ENCODE assay signal across 16 mouse cellular contexts in genomic region chr6:31528339-31528738, GRCm38 (mm10). TPM values are rescaled to one million over a fixed set of nuclear protein-coding genes. Genes with fewer than 3 reads are reported as not detected.
DNase-seq lines count a peak whose midpoint lies in the region; ATAC-seq and TF ChIP-seq lines count a peak whose summit lies in the region.
"Had no signal": no experiment of that assay in that cellular context is flagged by ENCODE, and none has a peak within 500 bp of the region (broad histone marks: within the 10 kb centered on the region; RNA-seq: fewer than 3 reads in every experiment).

No protein-coding gene starts in this region.

- ATAC-seq in liver, embryonic 12.5 days: no peak
- ATAC-seq: forebrain, embryonic 13.5 days; forebrain, embryonic 15.5 days; forebrain, postnatal 0 days had no signal

- H3K4me1 ChIP-seq in heart, adult 2 months (ENCODE audit: control insufficient read depth, insufficient read depth, low read length): peaks cover 11% of the 10 kb centered on the region
- peaks cover 25% of the 10 kb centered on the region for H3K4me1 ChIP-seq in liver, embryonic 12.5 days
- H3K4me1 ChIP-seq in brown adipose tissue, adult 24 weeks (ENCODE audit: control insufficient read depth, insufficient read depth, insufficient read length, low read length): peaks cover 18% of the 10 kb centered on the region
- H3K4me1 ChIP-seq: embryonic facial prominence, embryonic 10.5 days; embryonic facial prominence, embryonic 12.5 days had no signal

- H3K9ac ChIP-seq in heart, adult 2 months (ENCODE audit: low read depth, low read length): no peak overlapping the region
- no peak overlapping the region for H3K9ac ChIP-seq in liver, embryonic 12.5 days
- H3K9ac ChIP-seq: embryonic facial prominence, embryonic 12.5 days; forebrain, embryonic 13.5 days; forebrain, embryonic 15.5 days; forebrain, postnatal 0 days had no signal

- WGBS in heart, adult 2 months: 69% methylated on average over 5 of the region's 5 CpGs
- WGBS in liver, embryonic 12.5 days (ENCODE audit: insufficient replicate concordance): 78% methylated on average over 5 of the region's 5 CpGs

- H3K36me3 ChIP-seq in heart, adult 2 months (ENCODE audit: control insufficient read depth, insufficient read depth, low read length): peaks cover 13% of the 10 kb centered on the region; the same call in 1 of the 2 replicates
- peaks cover 63% of the 10 kb centered on the region for H3K36me3 ChIP-seq in liver, embryonic 12.5 days
- H3K36me3 ChIP-seq: embryonic facial prominence, embryonic 12.5 days had no signal

- no peak for TF ChIP-seq CTCF in gastrocnemius, adult 2 months (IDR thresholded peaks at IDR 0.05)
- TF ChIP-seq CTCF in heart, adult 2 months (IDR thresholded peaks at IDR 0.05): 0 out of 2 replicates have a peak, but pooled peaks have one; percentile 14

- peak overlapping the region; percentile 28; the same call in 1 of the 2 replicates for H3K27ac ChIP-seq in gastrocnemius, adult 2 months
- H3K27ac ChIP-seq in heart, adult 2 months: peak overlapping the region; percentile 28
- peak overlapping the region; percentile 33; the same call in 1 of the 2 replicates for H3K27ac ChIP-seq in liver, embryonic 12.5 days
- peak overlapping the region; percentile 29; the same call in 1 of the 2 replicates for H3K27ac ChIP-seq in brown adipose tissue, adult 24 weeks (replicated peaks; ENCODE audit: low read depth, low read length)
- H3K27ac ChIP-seq: embryonic facial prominence, embryonic 10.5 days; embryonic facial prominence, embryonic 12.5 days; forebrain, embryonic 13.5 days; forebrain, embryonic 15.5 days had no signal

- TF ChIP-seq EP300 in heart, adult 2 months (IDR thresholded peaks at IDR 0.05; ENCODE audit: insufficient read depth, low read depth, low read length): no peak

- no peak for TF ChIP-seq POLR2A in heart, adult 2 months (IDR thresholded peaks at IDR 0.05; ENCODE audit: insufficient read depth, low read depth, low read length)

- H3K79me2 ChIP-seq in heart, adult 2 months (replicated peaks; ENCODE audit: control insufficient read depth, insufficient read depth, low read length): no peaks in the 10 kb centered on the region

- no peaks in the 10 kb centered on the region for H3K27me3 ChIP-seq in heart, adult 2 months (ENCODE audit: control insufficient read depth, insufficient read depth, low read length)
- H3K27me3 ChIP-seq in liver, embryonic 12.5 days (replicated peaks): no peaks in the 10 kb centered on the region
- H3K27me3 ChIP-seq: embryonic facial prominence, embryonic 12.5 days; forebrain, embryonic 13.5 days; forebrain, embryonic 15.5 days had no signal

- peak; percentile 23 for DNase-seq in gastrocnemius, adult 2 months
- no peak for DNase-seq in gastrocnemius, adult 18-20 months (ENCODE audit: low spot score)
- no peak for DNase-seq in heart, adult 2 months
- no peak for DNase-seq in heart, adult 9 months (ENCODE audit: low spot score in 2 of 2)
- no peak for DNase-seq in liver
- no peak for DNase-seq in kidney, postnatal 10 days
- DNase-seq: cerebellum, adult 18-20 months; cerebellum, adult 8-10 months; cerebellum, adult 9-11 months had no signal

- no peak overlapping the region for H3K4me3 ChIP-seq in gastrocnemius, adult 2 months
- H3K4me3 ChIP-seq in heart, adult 2 months: no peak overlapping the region
- H3K4me3 ChIP-seq in liver, embryonic 12.5 days: no peak overlapping the region
- H3K4me3 ChIP-seq in brown adipose tissue, adult 24 weeks (ENCODE audit: insufficient read depth, low read depth, low read length): no peak overlapping the region
- H3K4me3 ChIP-seq: embryonic facial prominence, embryonic 10.5 days; embryonic facial prominence, embryonic 12.5 days; forebrain, embryonic 13.5 days; forebrain, embryonic 15.5 days had no signal

- no peaks in the 10 kb centered on the region for H3K9me3 ChIP-seq in liver, embryonic 12.5 days (replicated peaks)
- H3K9me3 ChIP-seq: embryonic facial prominence, embryonic 10.5 days; embryonic facial prominence, embryonic 12.5 days; forebrain, embryonic 13.5 days; forebrain, embryonic 15.5 days had no signal

- H3K4me2 ChIP-seq in liver, embryonic 12.5 days: no peak overlapping the region
- H3K4me2 ChIP-seq: embryonic facial prominence, embryonic 12.5 days; forebrain, embryonic 13.5 days; forebrain, embryonic 15.5 days had no signal

- intact Hi-C loops in gastrocnemius, adult 2 months (cut with DNase I): no loop called here
- intact Hi-C loops in heart, adult 2 months (cut with DNase I): loop anchor here (5.0 kb wide), 1 partner anchor 34 kb away; the partner anchor contains the start of gene Podxl

RNA-seq across cellular contexts. Expression of gene Podxl, which starts 35.4 kb away (rescaled TPM):
- total RNA-seq in gastrocnemius, adult 2 months (2021): 10 to 100 TPM; 22.0 to 31.9 TPM
- total RNA-seq in gastrocnemius, adult 18-20 months (2021): 10 to 100 TPM; 13.1 to 28.0 TPM
- total RNA-seq in heart, adult 2 months (2021): 10 to 100 TPM; 71.6 to 90.9 TPM
- 53.8 and 99.2 TPM in 2 replicates for polyA plus RNA-seq in heart, adult 2 months (2012; rRNA removed)
- polyA plus RNA-seq in liver, embryonic 12.5 days (2016; fragmentation: Nextera tagmentation; extraction: Ambion mirVana): 23.0 and 24.5 TPM in 2 replicates
- 13.0 and 18.7 TPM in 2 replicates for polyA plus RNA-seq in brown adipose tissue, adult 24 weeks (2012; ENCODE audit: insufficient read depth, insufficient read length, missing spikeins)
